7 mouse cellular contexts compared by ENCODE assay signal in the genomic region with DNA sequence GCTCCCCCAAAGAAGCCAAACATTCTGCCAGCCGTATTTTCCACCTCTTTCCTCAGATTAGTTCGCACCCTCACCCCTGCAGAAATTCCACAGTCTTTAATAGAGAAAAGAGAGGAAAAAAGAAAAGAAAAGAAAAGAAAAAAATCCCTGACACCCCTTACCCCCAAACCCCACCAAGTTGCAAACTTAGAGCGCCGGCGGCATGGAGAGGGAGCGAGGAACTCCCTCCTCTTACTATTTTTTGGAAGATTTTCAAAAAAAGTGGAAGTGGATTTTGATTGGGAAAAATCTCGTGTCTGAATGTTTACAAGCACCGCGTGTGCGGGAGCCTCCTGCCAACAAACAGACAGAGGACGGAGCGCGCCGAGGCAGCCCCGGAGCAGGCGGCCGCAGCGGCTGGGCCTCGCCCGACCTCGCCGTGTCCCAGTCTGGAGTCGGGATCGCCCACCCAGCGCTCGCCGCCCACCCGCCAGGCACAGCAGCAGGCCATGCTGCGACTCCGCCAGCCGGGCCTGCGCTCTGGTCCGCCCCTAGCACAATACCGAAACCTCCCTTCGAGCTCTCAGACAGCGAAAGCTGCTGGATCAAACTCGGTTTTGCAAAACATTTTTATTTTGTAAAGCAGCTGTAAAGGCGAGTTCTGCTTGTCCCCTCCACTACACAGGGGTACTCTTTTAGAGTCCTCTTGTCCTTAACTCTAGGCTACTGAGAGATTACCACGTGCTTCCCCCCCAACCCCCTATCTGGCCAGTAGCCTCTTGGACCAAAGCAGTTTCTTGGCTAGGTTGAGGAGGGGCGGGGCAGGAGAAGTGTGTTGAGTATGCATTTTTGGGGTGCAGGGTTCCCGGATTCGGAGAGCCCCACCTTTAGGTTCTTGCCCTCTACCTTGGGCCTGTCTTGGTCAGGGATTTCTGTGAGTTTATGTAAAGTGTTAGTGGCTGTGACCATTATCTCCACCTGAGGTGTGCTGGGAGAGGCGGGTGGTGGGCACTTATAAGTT. TPM values are rescaled to one million over a fixed set of nuclear protein-coding genes. Genes with fewer than 3 reads are reported as not detected.
DNase-seq lines count a peak whose midpoint lies in the region; ATAC-seq and TF ChIP-seq lines count a peak whose summit lies in the region.

No protein-coding gene starts in this region.

- H3K4me1 ChIP-seq in E14TG2a.4 (replicated peaks; ENCODE audit: low read depth, low read length), result peaks cover 63% of the 10 kb centered on the region
- peaks cover 16% of the 10 kb centered on the region for H3K4me1 ChIP-seq in embryonic facial prominence, embryonic 13.5 days
- peaks cover 56% of the 10 kb centered on the region for H3K4me1 ChIP-seq in limb, embryonic 10.5 days
- peaks cover 19% of the 10 kb centered on the region for H3K4me1 ChIP-seq in midbrain, embryonic 11.5 days (ENCODE audit: control insufficient read depth, insufficient read depth, low read length)

- peaks cover 65% of the 10 kb centered on the region for H3K27me3 ChIP-seq in E14TG2a.4 (ENCODE audit: insufficient read depth, low read length)
- no peaks in the 10 kb centered on the region for H3K27me3 ChIP-seq in embryonic facial prominence, embryonic 13.5 days
- H3K27me3 ChIP-seq in limb, embryonic 10.5 days (ENCODE audit: low read depth, poor library complexity, severe bottlenecking), result no peaks in the 10 kb centered on the region
- no peaks in the 10 kb centered on the region; the same call in 1 of the 2 replicates for H3K27me3 ChIP-seq in midbrain, embryonic 11.5 days (ENCODE audit: control insufficient read depth, insufficient read depth, low read length)

- peak; percentile 89 for DNase-seq in A20 (ENCODE audit: low read depth, low spot score)
- DNase-seq in heart, postnatal 14 days, result peak; percentile 42 to 47
- peak; percentile 77 for DNase-seq in limb, embryonic 10.5 days (ENCODE audit: low spot score)
- peak; percentile 96 for DNase-seq in midbrain, embryonic 11.5 days (ENCODE audit: low spot score, missing footprints)
- peak; percentile 54 to 84 for DNase-seq in spleen, postnatal 4 days (ENCODE audit: low spot score in 2 of 2)

- TF ChIP-seq CTCF in E14TG2a.4 (conservative IDR thresholded peaks at IDR 0.05; ENCODE audit: low read length), result no peak

- ATAC-seq in embryonic facial prominence, embryonic 13.5 days (ENCODE audit: insufficient number of reproducible peaks, insufficient read depth, low FRiP score, low TSS enrichment, low read depth), result no peak
- ATAC-seq in midbrain, embryonic 11.5 days (ENCODE audit: low FRiP score), result no peak

- peak overlapping the region; percentile 94 for H3K4me2 ChIP-seq in embryonic facial prominence, embryonic 13.5 days
- peak overlapping the region; percentile 100 for H3K4me2 ChIP-seq in midbrain, embryonic 11.5 days

- no peaks in the 10 kb centered on the region for H3K9me3 ChIP-seq in E14TG2a.4 (ENCODE audit: low read length)
- no peaks in the 10 kb centered on the region for H3K9me3 ChIP-seq in embryonic facial prominence, embryonic 13.5 days
- H3K9me3 ChIP-seq in limb, embryonic 10.5 days (replicated peaks), result no peaks in the 10 kb centered on the region
- no peaks in the 10 kb centered on the region for H3K9me3 ChIP-seq in midbrain, embryonic 11.5 days (ENCODE audit: control insufficient read depth, low read length)

- H3K36me3 ChIP-seq in E14TG2a.4 (ENCODE audit: insufficient read depth, low read length), result no peaks in the 10 kb centered on the region
- no peaks in the 10 kb centered on the region for H3K36me3 ChIP-seq in embryonic facial prominence, embryonic 13.5 days
- no peaks in the 10 kb centered on the region for H3K36me3 ChIP-seq in limb, embryonic 10.5 days
- H3K36me3 ChIP-seq in midbrain, embryonic 11.5 days (ENCODE audit: control insufficient read depth, insufficient read depth, low read length), result no peaks in the 10 kb centered on the region

- H3K27ac ChIP-seq in embryonic facial prominence, embryonic 13.5 days, result peak overlapping the region; percentile 99
- H3K27ac ChIP-seq in limb, embryonic 10.5 days, result peak overlapping the region; percentile 98
- peak overlapping the region; percentile 85 for H3K27ac ChIP-seq in midbrain, embryonic 11.5 days (ENCODE audit: low read depth, low read length)

- intact Hi-C loops in heart, postnatal 14 days (cut with DNase I), result loop anchor here (5.0 kb wide), 2 partner anchors 158 to 1783 kb away; no protein-coding TSS in a partner anchor

- peak overlapping the region; percentile 99 for H3K9ac ChIP-seq in embryonic facial prominence, embryonic 13.5 days
- H3K9ac ChIP-seq in midbrain, embryonic 11.5 days (ENCODE audit: low read length), result peak overlapping the region; percentile 93

- WGBS in embryonic facial prominence, embryonic 13.5 days, result under 1% methylated on average over 43 of the region's 43 CpGs
- WGBS in limb, embryonic 10.5 days, result under 1% methylated on average over 43 of the region's 43 CpGs
- under 1% methylated on average over 43 of the region's 43 CpGs for WGBS in midbrain, embryonic 11.5 days

- peak overlapping the region; percentile 79 for H3K4me3 ChIP-seq in E14TG2a.4 (replicated peaks; ENCODE audit: low read length)
- peak overlapping the region; percentile 85 for H3K4me3 ChIP-seq in embryonic facial prominence, embryonic 13.5 days
- H3K4me3 ChIP-seq in limb, embryonic 10.5 days, result peak overlapping the region; percentile 96
- peak overlapping the region; percentile 77 for H3K4me3 ChIP-seq in midbrain, embryonic 11.5 days (ENCODE audit: low read depth, low read length)

RNA-seq across cellular contexts. Expression of a gene that starts 1.8 kb away (rescaled TPM):
- 70.0 and 79.1 TPM in 2 replicates for polyA plus RNA-seq in embryonic facial prominence, embryonic 13.5 days (2015; fragmentation: Nextera tagmentation; extraction: Ambion mirVana)
- total RNA-seq in heart, postnatal 14 days (2021), result 1 to 10 TPM; 4.1 to 5.0 TPM
- 41.4 and 75.0 TPM in 2 replicates for polyA plus RNA-seq in limb, embryonic 10.5 days (2016; fragmentation: Nextera tagmentation; extraction: Ambion mirVana)
- 42.5 and 44.1 TPM in 2 replicates for polyA plus RNA-seq in midbrain, embryonic 11.5 days (2014; fragmentation: Nextera tagmentation; extraction: Ambion mirVana)

RNA-seq across cellular contexts. Expression of a gene that starts 4.8 kb away (rescaled TPM):
- polyA plus RNA-seq in embryonic facial prominence, embryonic 13.5 days (2015; fragmentation: Nextera tagmentation; extraction: Ambion mirVana), result not detected in 2 replicates
- total RNA-seq in heart, postnatal 14 days (2021), result not detected
- polyA plus RNA-seq in limb, embryonic 10.5 days (2016; fragmentation: Nextera tagmentation; extraction: Ambion mirVana), result not detected in 2 replicates
- polyA plus RNA-seq in midbrain, embryonic 11.5 days (2014; fragmentation: Nextera tagmentation; extraction: Ambion mirVana), result not detected in 2 replicates

Comparison
In these comparisons a context has a peak if more than half of its experiments do, and no peak if none do; other contexts are left out.
1. DNase-seq: peak in every context shown above with its lines; median percentile 96 in midbrain, embryonic 11.5 days; 89 in A20; 77 in limb, embryonic 10.5 days; 69 in spleen, postnatal 4 days; 44 in heart, postnatal 14 days.